Mouse (Mus musculus) frontal cortex, postnatal 14 days (tissue): ENCODE data around the gene C2cd5.

ENCODE experiments used
- DNase-seq, 2 experiments: peaks; one replicate each; pipeline ENCODE4 v3.0.0; 2022; ENCODE audit warnings: low spot score in 2 of 2

Gene C2cd5

DNA sequence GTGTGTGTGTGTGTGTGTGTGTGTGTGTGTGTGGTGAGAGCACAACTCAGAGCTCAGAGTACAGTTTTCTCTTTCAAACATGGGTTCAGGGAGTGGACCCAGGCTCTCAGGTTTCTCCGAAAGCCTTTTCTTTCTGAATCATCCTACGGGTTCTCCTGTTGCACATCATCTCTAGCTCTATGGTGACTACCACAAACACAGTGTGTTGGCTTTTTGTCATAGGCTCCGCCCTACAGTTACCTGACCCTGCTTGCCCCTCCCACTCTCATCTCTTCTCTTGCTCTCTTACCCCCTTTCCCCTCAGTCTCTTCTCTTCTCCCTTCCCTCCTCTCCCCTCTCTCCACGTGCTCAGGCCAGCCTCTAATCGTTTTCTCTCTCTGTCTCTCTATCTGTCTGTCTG is 15.6 kb upstream of the C2cd5 start:
- no peak for DNase-seq

DNA sequence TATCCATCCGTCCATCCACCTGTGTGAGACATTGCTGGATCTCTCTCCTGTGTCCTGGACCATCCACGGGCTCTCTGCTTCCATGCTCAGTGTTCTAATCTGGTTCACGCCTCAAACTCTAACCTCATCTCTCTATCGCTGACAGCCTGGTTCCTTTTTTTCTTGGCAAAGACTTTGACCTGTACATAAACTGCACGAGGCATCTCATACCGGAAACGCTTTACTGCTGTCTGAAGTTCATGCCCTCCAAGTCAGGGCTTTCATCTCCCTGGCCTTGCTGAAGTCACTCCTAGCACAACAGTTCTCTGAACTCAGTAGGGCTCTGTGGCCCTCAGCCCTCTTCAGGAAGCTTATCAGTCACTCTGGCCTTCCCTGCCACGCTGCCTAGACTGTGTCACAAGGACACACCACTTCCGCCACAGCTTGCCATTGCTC is 15.1 kb upstream of the C2cd5 start:
- DNase-seq, result no peak

DNA sequence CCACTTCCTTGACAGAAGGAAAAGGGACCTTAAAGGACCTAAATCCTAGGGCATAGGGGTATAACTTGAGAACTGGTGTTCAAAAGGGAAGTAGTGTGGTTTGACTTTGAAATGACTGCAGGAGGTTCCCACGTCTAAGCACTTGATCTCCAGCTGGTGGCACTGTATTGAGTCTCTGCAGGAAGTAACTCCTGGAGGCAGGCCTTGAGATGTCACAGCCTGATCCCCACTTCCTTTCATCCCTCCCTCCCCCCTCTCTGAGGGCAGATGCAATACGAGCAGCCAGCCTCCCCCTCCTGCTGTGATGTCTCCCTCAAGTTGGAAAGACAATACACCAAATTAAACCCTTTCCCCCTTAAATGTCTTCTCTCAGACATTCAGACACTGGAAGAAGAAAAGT is 14.6 kb upstream of the C2cd5 start:
- no peak for DNase-seq

DNA sequence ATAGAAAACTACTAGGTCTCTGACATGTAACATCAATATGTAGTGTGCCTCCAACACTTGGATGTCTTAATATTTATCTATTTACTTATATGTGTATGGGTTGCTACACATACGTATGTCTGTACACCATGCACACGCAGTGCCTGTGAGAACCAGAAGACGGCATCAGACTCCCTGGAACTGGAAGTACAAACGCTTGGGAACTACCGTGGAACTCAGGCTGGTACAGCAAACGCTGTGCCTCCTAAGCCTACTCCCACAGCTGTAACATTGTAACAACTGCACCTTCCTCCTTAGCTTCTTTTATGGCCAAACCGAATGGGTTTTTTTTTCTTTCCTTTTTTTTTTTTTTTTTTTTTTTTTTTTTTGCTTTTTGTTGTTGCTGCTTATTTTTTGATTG is 10.4 kb upstream of the C2cd5 start:
- DNase-seq, result no peak

DNA sequence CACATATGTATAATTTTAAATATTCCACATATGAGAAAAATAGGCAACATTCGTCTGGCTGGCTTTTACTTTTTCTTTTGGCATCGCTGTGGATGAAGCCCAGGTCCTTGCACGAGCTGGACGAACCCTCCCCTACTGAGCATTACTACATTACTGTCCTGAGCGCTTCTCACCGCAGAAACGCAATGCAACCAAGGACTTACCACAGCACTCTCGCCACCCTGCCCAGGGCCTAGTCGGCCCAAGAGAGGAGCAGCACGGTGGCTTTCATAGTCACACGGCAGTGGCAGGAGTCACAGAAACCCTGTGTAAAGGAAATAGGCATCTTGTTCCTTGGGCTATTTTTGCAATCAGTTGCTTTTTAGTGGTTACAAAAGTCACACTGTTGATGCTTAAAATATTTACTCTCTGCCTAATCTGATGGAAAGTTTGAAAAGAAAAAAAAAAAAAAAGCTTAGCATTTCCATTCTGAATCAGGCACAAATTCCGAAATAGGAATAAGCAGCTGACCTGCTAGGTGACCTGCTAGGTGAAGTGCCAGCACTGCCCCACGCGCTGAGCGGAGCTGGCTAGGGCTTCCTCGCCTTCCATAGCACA is 9.8 kb upstream of the C2cd5 start:
- no peak for DNase-seq

DNA sequence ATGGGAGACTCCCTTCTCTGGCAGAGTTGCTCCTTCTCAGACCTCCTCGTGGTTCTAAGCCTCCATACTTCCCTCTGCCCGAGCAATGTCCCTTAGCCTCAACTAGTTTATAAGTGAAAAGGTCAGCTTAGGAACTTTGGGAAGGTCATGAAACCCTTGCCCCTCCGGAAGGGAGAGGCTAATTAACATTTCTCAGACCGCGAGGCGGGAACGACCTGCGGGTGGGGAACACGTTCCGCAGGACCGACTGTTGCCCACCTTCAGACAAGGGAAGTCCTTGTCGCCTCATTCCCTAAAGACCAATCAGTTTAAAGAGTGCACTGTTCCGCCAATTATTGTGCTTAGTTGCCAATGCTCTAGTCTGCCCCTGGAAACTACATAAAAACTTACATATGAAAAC is 8.1 kb upstream of the C2cd5 start:
- no peak for DNase-seq

DNA sequence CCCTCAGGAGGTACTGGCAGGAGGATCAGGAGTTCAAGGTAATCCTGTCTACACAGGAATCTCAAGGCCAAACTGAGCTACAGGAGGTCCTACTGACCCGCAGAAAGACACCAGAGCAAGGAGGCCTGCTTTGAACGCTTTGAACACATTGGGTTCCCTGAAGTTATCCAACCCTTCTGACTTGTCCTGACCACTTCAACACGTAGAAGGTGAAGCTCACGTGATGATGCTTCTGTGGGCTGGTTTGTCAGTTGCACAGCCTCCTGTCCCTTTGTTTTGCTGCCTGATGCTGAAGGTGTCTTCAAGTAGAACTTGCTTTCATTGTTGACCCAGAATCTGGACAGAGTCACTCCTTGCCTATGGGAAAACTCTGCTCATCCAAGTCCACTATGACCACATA is 7.7 kb upstream of the C2cd5 start:
- DNase-seq, result no peak

DNA sequence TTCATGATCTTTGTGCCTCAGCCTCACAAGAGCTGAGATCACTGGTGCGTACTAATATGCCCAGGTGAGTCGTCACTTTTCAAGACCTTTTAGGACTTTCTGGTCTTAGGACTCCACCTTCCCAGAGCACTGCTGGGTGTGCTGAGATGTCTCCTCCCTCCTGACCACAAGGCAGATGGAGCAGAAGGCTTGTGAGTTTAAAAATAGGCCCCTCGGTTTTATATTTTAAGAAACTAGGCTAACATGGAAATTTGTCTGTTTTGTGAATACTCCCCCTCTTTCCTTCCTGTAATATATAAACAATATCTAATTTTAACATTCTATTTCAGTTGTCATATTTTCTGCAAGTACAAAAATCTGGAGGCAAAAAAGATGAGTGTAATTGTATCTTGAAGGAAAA is 5.8 kb upstream of the C2cd5 start:
- DNase-seq, result no peak

DNA sequence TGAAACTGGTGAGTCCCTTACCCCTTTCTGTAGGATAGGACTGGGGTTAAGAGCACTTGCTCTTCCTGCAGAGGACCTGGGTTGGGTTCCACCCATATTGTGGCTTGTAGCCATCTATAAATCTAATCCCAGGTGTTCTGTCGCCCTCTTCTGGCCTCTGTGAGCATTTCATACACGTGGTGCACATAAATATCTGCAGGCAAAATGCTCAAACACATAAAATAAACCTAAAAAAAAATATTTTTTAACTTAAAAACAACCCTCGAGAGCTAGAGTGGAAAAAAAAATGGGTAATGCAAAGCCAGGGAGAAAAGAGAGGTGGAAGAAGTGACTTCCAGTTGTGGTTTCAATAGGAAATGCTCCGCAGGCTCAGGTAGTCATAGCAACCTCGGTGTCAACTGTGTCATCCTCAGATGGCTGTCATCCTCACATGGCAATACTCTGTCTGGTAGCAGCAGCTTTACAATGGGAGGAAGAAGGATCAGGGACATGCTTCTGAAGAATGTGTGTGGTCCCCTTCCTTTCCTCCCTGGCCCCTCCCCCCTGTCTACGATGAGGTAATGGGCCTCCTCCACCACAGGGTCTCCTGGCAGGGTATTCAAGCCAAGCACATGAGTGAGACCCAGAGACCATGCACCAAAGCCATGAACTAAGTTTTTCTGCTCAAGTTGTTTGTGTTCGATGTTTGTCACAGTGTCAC is 4.2 kb upstream of the C2cd5 start:
- no peak for DNase-seq

DNA sequence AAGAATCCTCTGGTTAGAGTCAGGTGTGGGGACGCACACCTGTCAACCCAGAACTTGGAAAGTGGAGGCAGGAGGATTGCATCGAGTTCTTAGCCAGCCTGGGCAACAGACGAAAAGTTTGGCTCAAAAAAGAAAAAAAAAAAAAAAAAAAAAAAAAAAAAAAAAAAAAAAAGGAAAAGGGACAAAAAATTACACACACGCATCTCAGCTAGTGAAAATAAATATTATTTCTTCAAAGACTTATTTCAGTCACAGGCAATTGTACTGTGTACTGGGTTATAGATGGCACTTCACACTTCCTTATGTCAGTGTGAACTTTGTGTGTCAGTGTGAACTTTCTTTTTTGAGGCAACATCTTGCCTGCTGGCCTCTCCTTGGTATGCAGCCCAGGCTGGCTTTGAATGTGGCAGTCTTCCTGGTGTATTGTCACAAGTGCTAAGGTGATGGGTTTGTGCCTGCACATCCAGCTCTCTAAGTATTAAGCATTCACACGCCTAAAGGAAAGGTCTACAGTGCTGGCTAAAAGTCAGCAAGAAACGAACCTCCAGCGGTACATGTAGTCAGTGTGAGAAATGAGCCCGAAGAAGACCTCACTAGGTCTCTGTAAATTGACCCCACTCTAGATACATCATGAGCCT is 656 bp upstream of the C2cd5 start:
- DNase-seq, result no peak

DNA sequence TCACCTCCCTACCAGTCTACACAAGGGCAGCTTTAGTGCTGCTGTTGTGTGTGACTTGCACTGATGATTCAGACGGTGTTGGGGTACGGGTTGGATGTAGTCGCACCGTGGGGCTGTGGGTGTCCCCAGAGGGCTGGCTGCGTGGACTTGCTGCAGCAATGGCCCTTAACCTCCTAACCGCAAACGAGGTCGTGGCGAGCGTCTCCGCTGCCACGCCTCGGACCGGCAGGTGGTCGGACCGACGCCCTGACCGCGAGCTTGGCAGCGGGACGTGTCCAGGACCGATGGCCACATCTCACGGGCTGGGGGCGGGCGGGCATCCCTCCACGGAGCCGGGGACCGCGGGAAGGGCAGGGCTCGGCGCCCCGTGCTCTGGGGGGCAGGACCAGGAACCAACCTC is 660 bp downstream of the C2cd5 start:
- peak; percentile 25 to 29 for DNase-seq

DNA sequence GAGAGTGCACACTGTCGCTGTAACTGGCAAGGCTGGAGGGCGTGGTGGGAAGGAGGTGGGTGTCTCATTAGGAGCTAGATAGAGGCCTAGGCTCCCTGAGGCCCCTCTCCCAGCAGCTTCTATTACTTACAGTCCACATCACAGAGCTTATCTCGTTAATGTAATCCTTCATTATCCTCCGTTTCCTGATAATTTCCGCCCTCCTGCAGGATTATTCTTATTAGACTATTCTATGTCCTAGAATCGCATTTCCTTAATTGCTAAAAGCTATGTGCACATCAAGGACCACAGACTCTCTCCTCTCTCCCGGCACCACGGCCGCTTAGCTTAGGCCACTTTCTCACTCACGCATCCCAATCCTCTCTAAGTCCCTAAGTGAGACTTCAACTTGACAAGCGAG is 4.8 kb downstream of the C2cd5 start:
- no peak for DNase-seq

DNA sequence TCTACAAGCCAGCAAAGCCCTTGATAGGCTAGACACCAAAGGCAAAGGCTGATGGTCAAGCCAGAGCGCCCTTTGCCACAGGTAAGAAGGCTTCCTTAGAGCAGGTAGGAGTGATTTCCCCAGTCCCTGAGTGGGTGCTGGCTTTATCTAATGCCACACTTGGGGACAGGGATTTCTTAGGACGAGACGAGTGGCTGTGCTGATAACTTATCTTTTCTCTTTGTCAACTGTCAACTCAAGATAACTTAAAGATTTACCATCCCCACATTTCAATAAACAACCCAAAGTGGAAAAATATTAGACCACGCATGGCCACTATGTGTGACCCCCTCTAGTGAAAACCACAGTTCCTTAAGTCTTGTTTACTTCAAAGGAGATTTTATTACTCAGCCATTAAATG is 7.1 kb downstream of the C2cd5 start:
- no peak for DNase-seq

DNA sequence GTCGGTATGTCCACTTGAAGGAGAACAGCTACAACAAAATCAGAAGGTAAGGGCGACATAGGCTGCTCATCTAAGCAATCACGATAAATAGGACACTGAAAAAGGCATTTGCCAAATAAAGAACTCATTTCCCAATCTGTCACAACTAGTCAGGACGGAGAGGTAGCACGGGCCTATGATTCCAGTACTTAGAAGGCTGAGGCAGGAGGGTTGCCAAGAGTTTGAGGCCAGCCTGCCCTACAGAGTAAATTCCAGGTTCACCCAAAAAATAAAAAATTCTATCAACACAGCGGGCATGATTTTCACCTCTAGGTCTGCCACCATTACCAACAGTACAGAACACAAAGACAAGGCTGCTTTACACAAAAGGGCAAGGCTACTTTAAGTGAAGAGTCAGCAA is 8.9 kb downstream of the C2cd5 start:
- no peak for DNase-seq

DNA sequence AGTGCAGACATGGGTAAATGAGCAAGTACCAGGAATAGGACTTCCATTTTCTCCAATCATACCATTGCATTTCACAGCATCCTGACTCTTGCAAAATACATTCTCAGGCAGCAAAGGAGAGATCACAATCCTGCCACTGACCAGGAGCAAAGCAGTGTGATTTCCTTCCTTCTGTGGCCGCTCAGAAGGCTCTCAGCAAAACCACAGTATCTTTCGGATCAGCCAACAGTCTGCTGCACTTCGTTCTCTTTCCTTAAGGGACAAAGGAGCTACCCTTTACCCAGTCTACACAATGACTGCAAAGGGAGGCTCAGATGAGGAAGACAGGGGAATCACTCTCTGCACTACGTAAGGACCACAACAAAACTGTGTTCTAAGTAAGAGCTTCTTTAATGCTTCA is 12.6 kb downstream of the C2cd5 start:
- DNase-seq, result no peak

DNA sequence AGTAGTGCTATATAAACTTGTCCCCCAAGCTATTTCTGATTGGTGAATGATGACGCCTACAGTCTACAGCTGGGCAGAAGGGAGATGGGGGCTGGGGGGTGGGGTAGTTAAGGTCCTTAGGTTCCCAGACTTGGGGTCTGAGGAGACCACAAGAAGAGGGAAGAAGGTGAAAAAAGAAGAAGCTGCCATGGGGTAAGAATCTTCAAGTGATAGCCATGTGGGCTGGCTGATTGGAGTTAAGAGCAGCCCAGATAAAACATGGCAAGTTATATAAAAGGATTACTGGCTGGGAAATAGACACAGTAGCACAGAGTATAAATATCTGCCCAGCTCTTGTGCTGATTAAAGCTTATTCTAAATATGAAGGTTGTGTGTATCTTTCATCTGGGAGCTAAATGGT is 14.0 kb downstream of the C2cd5 start:
- no peak for DNase-seq

DNA sequence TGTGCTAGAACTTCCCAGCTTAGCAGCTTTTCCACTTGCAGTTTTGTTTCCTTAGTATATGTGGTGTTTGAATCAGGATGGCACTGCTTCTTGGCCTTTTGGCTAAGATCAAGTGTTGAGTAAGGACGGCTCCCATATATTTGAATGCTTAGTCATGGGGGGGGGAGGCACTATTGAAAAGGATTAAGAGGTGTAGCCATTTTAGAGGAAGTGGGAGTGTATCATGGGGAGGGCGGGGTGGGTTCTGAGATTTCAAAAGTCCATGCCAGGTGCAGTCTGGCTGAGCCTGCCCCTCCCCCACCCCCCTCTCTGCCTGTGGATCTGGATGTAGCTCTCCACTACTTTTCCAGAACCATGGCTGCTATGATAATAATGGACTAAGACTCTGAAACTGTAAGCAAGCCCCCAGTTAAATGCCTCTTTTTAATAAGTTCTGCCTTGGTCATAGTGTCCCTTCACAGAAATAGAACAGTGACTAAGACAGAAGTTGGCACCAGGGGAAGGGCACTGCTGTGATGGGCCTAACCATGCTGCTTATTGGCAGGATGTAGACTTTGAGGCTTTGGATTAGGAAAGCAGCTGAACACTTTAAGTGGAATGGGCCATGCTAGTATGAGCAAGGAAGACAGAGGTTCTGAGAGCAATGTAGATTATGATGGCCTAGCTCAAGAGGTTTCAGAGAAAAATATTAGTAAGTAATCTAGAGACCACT is 15.5 kb downstream of the C2cd5 start:
- no peak for DNase-seq

DNA sequence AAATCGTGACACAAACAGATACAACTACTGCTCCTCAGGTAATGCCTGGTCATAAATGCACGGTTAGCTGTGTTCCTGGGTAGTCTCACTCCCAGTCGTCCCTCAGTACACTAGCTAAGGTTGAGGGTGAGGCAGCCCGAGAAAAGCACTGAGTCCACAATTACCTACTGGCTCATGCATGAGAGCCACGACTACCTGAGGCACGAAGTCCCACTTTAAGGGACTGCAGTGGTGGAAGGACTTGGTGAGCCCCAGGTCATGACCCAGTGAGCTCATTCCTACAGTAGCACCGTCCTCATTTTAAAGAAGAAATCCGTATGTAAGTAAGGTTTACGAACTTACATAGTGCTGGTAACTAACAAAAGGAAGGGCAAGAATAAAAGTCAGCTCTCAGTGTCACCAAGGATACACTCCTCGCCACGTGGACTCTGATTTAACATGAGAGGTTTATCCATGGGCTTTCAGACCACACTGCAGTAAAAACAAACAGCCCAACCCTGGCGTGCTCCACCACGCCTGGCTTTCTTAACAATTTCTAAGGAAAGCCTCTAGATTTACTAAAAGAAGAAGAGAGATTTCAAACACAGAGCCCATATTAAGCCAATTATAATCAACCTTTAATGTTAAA is 18.3 kb downstream of the C2cd5 start:
- DNase-seq, result no peak

DNA sequence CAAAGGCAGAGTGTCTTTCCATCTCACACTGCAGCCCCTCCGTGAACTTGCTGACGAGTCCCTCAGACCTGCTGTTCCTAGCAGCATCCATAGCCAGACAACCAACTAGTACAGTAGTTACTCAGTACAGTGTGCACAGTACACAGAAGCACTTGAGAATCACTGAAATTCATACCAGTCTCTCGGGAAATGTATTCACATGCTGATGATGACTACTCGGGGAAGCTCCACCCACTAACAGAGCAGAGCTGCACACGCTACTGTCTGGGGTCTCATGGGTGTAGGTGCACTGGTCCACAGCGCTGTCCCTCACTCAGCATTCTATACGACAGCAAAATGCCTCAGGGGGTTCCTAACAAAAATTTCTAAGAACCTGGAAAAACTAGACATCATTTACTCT is 19.2 kb downstream of the C2cd5 start:
- DNase-seq, result no peak

DNA sequence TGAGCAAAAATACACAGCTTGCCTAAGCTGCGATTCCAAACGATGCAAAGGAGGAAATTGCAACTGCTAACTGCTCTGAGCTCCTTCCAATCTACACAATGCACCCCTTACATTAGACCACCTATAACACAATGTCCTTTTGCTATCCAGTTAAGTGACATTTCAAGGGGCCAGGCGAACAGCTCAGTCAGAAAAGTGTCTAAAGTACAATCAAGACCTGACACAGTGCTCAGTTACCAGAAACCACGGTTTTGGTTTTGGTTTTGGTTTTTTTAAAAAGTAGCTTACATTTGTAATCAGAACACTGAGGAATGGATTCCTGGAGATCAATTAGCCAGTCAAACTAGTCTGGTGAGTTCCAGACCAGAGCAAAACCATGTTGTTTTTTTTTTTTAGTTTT is 20.8 kb downstream of the C2cd5 start:
- no peak for DNase-seq

DNA sequence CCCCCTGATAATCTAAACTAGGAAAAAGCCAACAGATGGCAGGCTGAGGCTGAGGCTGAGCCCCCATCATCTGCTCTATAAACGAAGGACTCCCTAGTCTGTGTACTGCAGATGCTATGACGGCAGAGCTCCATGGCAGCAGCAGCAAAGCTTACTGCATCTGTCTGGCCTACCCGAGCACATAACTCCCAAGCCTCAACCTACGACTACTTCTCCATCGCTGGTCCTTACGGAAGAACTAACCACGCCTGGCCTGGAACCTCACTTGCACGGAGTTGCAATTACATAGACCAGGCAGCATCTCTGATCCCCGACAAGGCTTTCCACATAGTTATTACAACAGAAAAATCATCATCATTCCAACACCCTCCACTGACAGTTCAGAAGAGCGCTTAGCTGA is 23.5 kb downstream of the C2cd5 start:
- DNase-seq, result no peak

DNA sequence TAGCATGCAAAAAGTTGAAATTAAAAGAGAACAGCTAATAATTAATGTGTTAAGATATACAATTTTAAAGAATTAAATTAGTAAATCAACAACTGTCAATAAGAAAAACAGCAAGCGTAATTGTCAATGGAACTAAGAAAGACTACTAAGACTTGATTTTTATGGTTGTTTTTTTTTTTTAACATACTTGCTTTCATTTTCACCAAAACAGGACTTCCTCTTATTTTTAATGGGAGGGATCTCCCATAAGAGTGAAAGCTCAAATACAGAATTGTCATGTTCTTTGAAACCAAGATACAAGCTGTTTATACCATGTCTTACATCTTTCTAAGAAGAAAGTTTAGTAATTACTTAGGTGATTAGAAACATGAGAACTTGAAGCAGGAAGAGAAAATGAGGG is 26.0 kb downstream of the C2cd5 start:
- DNase-seq, result no peak
